Mouse (Mus musculus) kidney, postnatal 0 days (tissue): ENCODE measurements around the gene Rnf180. TPM values are rescaled to one million over a fixed set of nuclear protein-coding genes. Genes with fewer than 3 reads are reported as not detected.
"Not testable (repeated sequence)": the region's sequence is repeated elsewhere in the genome, so short reads cannot be mapped to it uniquely, and the experiment has no call there.

Source experiments
- ATAC-seq: fragments of 200-750 bp; cut with Nextera tagmentation; replicated peaks from 2 replicates; pipeline ENCODE4 v1.8.0; 2017; ENCODE audit warnings: low read depth, moderate number of reproducible peaks, moderate TSS enrichment, moderate library complexity; ENCODE audit not compliant: low FRiP score
- DNase-seq: peaks from one replicate; pipeline ENCODE4 v3.0.0-alpha.2; 2016; ENCODE audit warnings: low spot score
- H3K27ac ChIP-seq: fragments of 300-500 bp; sonication (generic); 2 replicates; pipeline ENCODE4 v1.5.1; 2014; ENCODE audit warnings: mild to moderate bottlenecking
- H3K27me3 ChIP-seq: fragments of 300-500 bp; sonication (generic); 2 replicates; pipeline ENCODE4 v1.6.1; 2014; ENCODE audit warnings: low read length, mixed read lengths; ENCODE audit not compliant: insufficient read depth
- H3K36me3 ChIP-seq: fragments of 300-500 bp; sonication (generic); 2 replicates; pipeline ENCODE4 v1.6.1; 2014; ENCODE audit warnings: low read length, mixed read lengths; ENCODE audit not compliant: insufficient read depth
- H3K4me1 ChIP-seq: fragments of 300-500 bp; sonication (generic); replicated peaks from 2 replicates; pipeline ENCODE4 v1.6.1; 2014; ENCODE audit warnings: antibody characterized with exemption, low read length, mixed read lengths; ENCODE audit not compliant: insufficient read depth
- H3K4me2 ChIP-seq: fragments of 300-500 bp; sonication (generic); 2 replicates; pipeline ENCODE4 v1.6.1; 2014; ENCODE audit warnings: mild to moderate bottlenecking, low read length, moderate library complexity, mixed read lengths
- H3K4me3 ChIP-seq: fragments of 300-500 bp; sonication (generic); replicated peaks from 2 replicates; pipeline ENCODE4 v1.5.1; 2014; ENCODE audit warnings: low read depth, low read length
- H3K9ac ChIP-seq: fragments of 300-500 bp; sonication (generic); 2 replicates; pipeline ENCODE4 v1.6.1; 2014; ENCODE audit warnings: low read depth, low read length
- H3K9me3 ChIP-seq: fragments of 300-500 bp; sonication (generic); replicated peaks from 2 replicates; pipeline ENCODE4 v1.6.1; 2016; ENCODE audit warnings: low read length, inconsistent platforms, mixed read lengths
- CTCF ChIP-seq: IDR thresholded peaks from 2 replicates; pipeline ENCODE4 v1.5.1; 2016; ENCODE audit warnings: antibody characterized with exemption, low read depth, mild to moderate bottlenecking, moderate library complexity
- WGBS: fragments of 180-500 bp; shearing (Covaris S2); extraction: QIAGEN DNeasy Blood & Tissue Kit; methylation state at CpG from one replicate; pipeline ENCODE4 v1.1.7; 2014; 5-methylcytosine and 5-hydroxymethylcytosine counted together
- polyA plus RNA-seq: library from polyadenylated mRNA; unstranded; fragments of >200 nt; fragmentation: Nextera tagmentation; extraction: Ambion mirVana; gene quantifications from 2 replicates; pipeline ENCODE4 v1.2.1, GENCODE M21; 2015

Gene Rnf180
- 7.1 and 7.3 TPM in 2 replicates for polyA plus RNA-seq

DNA sequence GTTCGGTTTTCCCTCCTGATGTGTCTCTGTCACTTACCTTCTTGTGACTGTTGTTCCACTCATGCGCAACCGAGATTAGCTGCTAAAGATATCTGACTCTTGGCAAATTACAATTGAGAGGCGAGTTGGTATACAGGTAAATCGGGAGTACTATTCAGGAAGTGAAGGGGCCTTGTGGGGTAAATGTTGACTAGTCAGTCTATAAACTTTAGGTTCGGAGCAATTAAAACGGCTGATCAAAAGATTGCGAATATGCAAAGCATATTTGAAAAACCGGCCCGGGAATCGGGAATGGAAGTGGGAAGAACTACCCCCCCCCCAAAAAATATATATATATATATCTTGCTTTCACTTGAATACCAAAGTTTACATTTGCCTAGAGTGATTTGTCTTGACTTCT lies at the start of gene Rnf180:
Gene Rnf180 (minus strand): TSS at position 101 of the 400 bp plus-strand sequence.
- Histone ChIP-seq H3K36me3 (no peaks in the 10 kb centered on the region), H3K4me2 (peak within 1 kb of the TSS; percentile 99), H3K4me1 (0 out of 2 replicates have a peak, but pooled peaks cover 3% of the 10 kb centered on the region), H3K4me3 (peak within 1 kb of the TSS; percentile 87), H3K27me3 (no peaks in the 10 kb centered on the region), H3K9ac (peak within 1 kb of the TSS; percentile 86), H3K27ac (peak within 1 kb of the TSS; percentile 62), H3K9me3 (no peaks in the 10 kb centered on the region)
- TF ChIP-seq CTCF = no peak
- no peak for DNase-seq
- ATAC-seq = no peak
- WGBS = 44% methylated on average over 11 of the region's 11 CpGs

DNA sequence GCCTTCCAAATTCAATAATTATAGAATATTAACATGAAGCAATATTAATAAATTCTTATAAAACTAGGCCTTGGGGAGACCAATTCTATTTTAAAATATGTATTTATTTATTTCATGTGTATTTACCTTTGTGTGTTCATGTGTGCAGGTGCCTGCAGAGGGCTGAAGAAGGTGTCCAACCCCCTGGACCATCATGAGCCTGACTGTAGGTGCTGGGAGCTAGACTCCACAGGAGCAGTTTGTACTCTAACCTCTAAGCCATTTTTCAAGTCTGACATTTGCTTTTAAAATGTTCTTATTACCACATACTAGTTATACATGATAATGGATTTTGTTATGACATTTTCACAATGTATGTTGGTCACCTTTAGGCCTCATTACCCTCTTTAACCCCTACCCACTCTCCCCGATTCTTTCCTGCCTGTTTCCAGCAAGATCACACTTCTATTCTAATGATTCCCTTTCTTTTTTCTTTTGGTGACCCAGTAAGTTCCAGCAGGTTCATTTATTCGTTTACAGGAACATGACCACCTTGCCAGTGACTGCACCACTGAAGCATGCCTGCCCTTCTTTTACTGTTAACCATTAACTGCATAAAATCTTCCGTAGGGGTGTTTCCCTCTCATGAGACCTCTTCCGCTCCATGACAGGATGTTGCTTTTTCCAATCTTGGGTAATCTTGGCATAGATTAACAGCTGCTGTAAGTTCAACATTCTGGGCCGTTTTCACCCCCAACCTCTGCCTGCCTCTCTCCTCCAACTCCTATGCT lies 36.8 kb upstream of the Rnf180 start:
- DNase-seq = peak; percentile 35
- Histone ChIP-seq H3K27me3 (no peaks in the 10 kb centered on the region), H3K4me2 (no peak overlapping the region), H3K36me3 (no peaks in the 10 kb centered on the region), H3K9me3 (no peaks in the 10 kb centered on the region), H3K4me1 (0 out of 2 replicates have a peak, but pooled peaks cover 7% of the 10 kb centered on the region), H3K9ac (no peak overlapping the region), H3K4me3 (no peak overlapping the region), H3K27ac (no peak overlapping the region; the same call in 1 of the 2 replicates)
- TF ChIP-seq CTCF = no peak
- peak; percentile 89; the same call in 1 of the 2 replicates for ATAC-seq
- 23% methylated on average over 5 of the region's 5 CpGs for WGBS

DNA sequence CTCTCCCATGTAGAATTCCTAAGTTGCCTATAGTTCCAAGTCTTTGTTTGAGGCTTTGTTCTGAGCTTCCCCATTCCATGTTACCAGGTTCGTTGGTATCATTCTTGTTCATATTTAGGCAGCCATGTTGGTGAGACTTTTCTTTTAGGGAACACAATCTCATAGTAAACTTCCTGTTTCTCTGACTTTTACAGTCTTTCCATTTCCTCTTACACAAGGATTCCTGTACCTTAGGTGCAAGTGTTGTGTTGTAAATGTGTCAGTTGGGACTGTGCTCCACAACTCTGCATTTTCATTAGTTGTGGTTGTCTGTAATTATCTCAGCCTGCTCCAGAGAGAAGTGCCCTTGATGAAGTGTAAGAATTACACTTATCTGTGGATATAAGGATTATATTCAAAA lies 32.3 kb upstream of the Rnf180 start:
- Histone ChIP-seq H3K4me3 (no peak overlapping the region), H3K9me3 (no peaks in the 10 kb centered on the region), H3K9ac (no peak overlapping the region), H3K4me1 (0 out of 2 replicates have a peak, but pooled peaks cover 7% of the 10 kb centered on the region), H3K27me3 (no peaks in the 10 kb centered on the region), H3K36me3 (no peaks in the 10 kb centered on the region), H3K4me2 (no peak overlapping the region), H3K27ac (no peak overlapping the region)
- DNase-seq = no peak
- no peak for TF ChIP-seq CTCF
- 90% methylated on average over 1 of the region's 1 CpGs for WGBS
- no peak for ATAC-seq

DNA sequence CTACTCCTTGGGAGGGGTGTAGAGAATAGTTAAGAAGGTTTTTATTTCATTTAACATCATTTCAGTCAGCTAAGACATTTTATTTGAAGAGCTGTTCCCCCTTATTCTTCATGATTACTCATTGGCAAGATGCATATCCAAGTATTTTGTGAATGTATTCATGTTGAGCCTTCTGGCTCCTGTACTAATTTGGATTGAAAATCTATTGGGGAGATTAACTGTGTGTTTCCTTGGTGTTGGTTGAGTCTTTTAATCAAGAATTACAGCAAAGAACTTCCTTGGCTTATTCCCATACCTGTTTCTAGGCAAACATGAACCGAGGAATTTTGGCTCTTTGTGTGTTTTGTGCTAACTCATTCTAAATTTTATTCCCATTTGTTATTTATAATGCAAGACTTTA lies 22.3 kb upstream of the Rnf180 start:
- no peak for DNase-seq
- Histone ChIP-seq H3K9me3 (no peaks in the 10 kb centered on the region), H3K36me3 (no peaks in the 10 kb centered on the region), H3K27ac (no peak overlapping the region), H3K4me1 (no peaks in the 10 kb centered on the region; the same call in 1 of the 2 replicates), H3K9ac (no peak overlapping the region), H3K4me3 (no peak overlapping the region), H3K27me3 (no peaks in the 10 kb centered on the region), H3K4me2 (no peak overlapping the region)
- no peak for ATAC-seq
- no peak for TF ChIP-seq CTCF
- WGBS = 78% methylated on average over 1 of the region's 1 CpGs

DNA sequence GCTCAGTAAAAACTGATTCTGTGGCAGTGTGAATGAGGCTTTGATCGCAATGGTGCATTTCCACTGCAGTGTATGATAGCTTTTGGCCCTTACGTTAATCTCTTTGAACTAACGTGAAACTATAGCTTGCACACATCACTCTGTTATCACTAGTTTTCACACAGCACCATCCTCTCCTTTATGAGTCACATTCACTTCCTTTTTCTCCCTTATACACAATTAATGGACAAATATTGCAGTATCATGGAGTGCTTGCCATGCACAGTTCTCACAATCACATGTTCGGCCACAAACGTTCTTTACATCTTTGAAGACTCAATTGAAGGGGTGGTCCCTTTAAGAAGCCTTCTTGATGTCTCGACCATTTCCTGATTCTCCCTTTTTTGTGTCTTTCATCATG lies 21.4 kb upstream of the Rnf180 start:
- no peak for TF ChIP-seq CTCF
- no peak for DNase-seq

DNA sequence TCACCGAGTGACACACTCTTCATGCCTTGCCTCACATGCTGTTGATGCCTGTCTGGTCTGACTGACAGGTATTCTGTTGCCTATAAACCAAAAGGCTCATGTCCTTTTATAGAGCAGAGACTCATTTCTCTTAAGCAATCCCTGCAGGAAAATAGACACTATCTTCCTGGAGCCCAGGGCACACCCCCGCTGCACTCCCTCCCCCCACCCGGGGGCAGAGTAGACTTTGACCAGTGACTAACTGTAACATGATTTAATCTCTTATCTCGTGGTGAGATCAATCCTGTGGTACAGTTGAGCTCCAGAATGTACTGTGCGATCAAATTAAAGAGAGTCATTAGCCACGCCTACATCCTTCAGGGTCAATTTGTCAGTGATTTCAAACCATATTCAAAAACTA lies 18.1 kb upstream of the Rnf180 start:
- Histone ChIP-seq H3K4me1 (no peaks in the 10 kb centered on the region; the same call in 1 of the 2 replicates), H3K9me3 (no peaks in the 10 kb centered on the region), H3K36me3 (no peaks in the 10 kb centered on the region), H3K4me3 (no peak overlapping the region), H3K4me2 (no peak overlapping the region), H3K9ac (no peak overlapping the region), H3K27ac (no peak overlapping the region), H3K27me3 (no peaks in the 10 kb centered on the region)
- DNase-seq = no peak
- WGBS = 70% methylated on average over 6 of the region's 6 CpGs
- ATAC-seq = no peak
- TF ChIP-seq CTCF = no peak

More for the DNA sequence above, 21.4 kb upstream of the Rnf180 start:
- WGBS = 83% methylated on average over 6 of the region's 6 CpGs
- H3K9ac ChIP-seq = no peak overlapping the region
- H3K27me3 ChIP-seq = no peaks in the 10 kb centered on the region
- H3K4me3 ChIP-seq = no peak overlapping the region
- no peaks in the 10 kb centered on the region; the same call in 1 of the 2 replicates for H3K4me1 ChIP-seq
- no peak overlapping the region for H3K27ac ChIP-seq
- H3K36me3 ChIP-seq = no peaks in the 10 kb centered on the region
- ATAC-seq = no peak
- H3K9me3 ChIP-seq = no peaks in the 10 kb centered on the region
- H3K4me2 ChIP-seq = no peak overlapping the region

DNA sequence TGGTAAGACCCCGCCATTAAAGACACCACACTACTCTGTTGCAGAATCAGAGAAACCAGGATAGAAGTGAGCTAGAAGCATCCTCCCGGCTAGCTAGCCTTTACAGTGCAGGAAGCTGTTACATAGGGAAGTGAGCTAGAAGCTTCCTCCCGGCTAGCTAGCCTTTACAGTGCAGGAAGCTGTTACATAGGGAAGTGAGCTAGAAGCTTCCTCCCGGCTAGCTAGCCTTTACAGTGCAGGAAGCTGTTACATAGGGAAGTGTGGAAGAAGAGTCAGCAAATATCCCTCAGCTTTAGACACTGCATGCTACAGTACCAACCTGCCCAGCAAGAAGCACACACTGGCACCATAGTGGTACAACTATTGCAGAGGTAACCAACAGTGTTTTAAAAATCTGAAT lies 15.9 kb upstream of the Rnf180 start:
- H3K27ac ChIP-seq, H3K36me3 ChIP-seq, H3K9ac ChIP-seq, DNase-seq, H3K4me3 ChIP-seq, H3K4me1 ChIP-seq, H3K27me3 ChIP-seq, H3K4me2 ChIP-seq, ATAC-seq, H3K9me3 ChIP-seq: not testable (repeated sequence)
- 71% methylated on average over 4 of the region's 4 CpGs for WGBS
